Comparison of ENCODE assay signal across 16 mouse cellular contexts in genomic region chr9:113122253-113122749, GRCm38 (mm10).
"Had no signal": no experiment of that assay in that cellular context is flagged by ENCODE, and none has a peak within 500 bp of the region (broad histone marks: within the 10 kb centered on the region; RNA-seq: fewer than 3 reads in every experiment).

No protein-coding gene starts in this region.

- H3K9me3 ChIP-seq: hindbrain, embryonic 13.5 days; limb, embryonic 12.5 days; lung, embryonic 15.5 days; neural tube, embryonic 13.5 days; stomach, embryonic 15.5 days had no signal

- H3K27ac ChIP-seq: hindbrain, embryonic 13.5 days; hindbrain, postnatal 0 days; left cerebral cortex, adult 2 months; limb, embryonic 12.5 days; lung, embryonic 15.5 days; macrophage; neural tube, embryonic 13.5 days; stomach, embryonic 15.5 days had no signal

- H3K9ac ChIP-seq: hindbrain, embryonic 13.5 days; limb, embryonic 12.5 days; lung, embryonic 15.5 days; neural tube, embryonic 13.5 days; stomach, embryonic 15.5 days had no signal

- DNase-seq: liver; lung, postnatal 14 days; right cerebral cortex, postnatal 14 days; thymus, adult 2 months; thymus, postnatal 36 days had no signal

- H3K4me1 ChIP-seq: hindbrain, embryonic 13.5 days; limb, embryonic 12.5 days; lung, embryonic 15.5 days; megakaryocyte, embryonic 14.5 days; neural tube, embryonic 13.5 days; stomach, embryonic 15.5 days had no signal

- H3K4me3 ChIP-seq: hindbrain, embryonic 13.5 days; left cerebral cortex, adult 2 months; limb, embryonic 12.5 days; lung, embryonic 15.5 days; megakaryocyte, embryonic 14.5 days; neural tube, embryonic 13.5 days; stomach, embryonic 15.5 days had no signal

- ATAC-seq: hindbrain, postnatal 0 days; midbrain, embryonic 16.5 days had no signal

- H3K27me3 ChIP-seq: hindbrain, embryonic 13.5 days; limb, embryonic 12.5 days; lung, embryonic 15.5 days; megakaryocyte, embryonic 14.5 days; neural tube, embryonic 13.5 days; stomach, embryonic 15.5 days had no signal

- H3K4me2 ChIP-seq: hindbrain, embryonic 13.5 days; limb, embryonic 12.5 days; lung, embryonic 15.5 days; midbrain, embryonic 11.5 days; neural tube, embryonic 13.5 days; stomach, embryonic 15.5 days had no signal

- H3K36me3 ChIP-seq: hindbrain, embryonic 13.5 days; limb, embryonic 12.5 days; lung, embryonic 15.5 days; neural tube, embryonic 13.5 days; stomach, embryonic 15.5 days had no signal
